Mouse (Mus musculus): ENCODE data around the gene Wipi1.

DNA sequence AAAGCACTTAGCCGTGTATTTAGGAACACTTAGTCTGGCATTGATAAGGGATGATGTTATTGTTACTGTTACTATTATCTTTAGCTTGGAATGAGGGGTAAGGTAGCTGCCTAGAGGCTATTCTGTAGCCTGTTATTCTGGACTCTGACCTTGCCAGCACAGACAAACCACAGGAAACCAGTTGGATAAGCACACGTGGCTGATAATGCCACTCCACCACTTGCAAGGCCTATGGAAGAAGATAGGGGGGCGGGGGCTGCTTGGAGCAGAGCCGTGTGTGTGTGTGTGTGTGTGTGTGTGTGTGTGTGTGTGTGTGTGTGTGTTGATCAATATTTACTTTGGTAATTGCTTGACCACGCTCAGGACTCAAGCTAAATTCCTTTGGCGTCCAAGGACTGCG lies 66.5 kb downstream of the Wipi1 start:
- TF ChIP-seq CTCF (IDR thresholded peaks at IDR 0.05; ENCODE audit: borderline replicate concordance, insufficient read depth, low read depth, low read length) = no peak
- TF ChIP-seq POLR2A (IDR thresholded peaks at IDR 0.05; ENCODE audit: borderline replicate concordance, insufficient read depth, low read length) = no peak
